Mouse (Mus musculus): ENCODE data around the gene Fbxl12. TPM values are rescaled to one million over a fixed set of nuclear protein-coding genes. Genes with fewer than 3 reads are reported as not detected.
A peak's percentile ranks its signal among the peaks of the same experiment; 100 is the strongest.

Fbxl12 gene
- total and polyA plus RNA-seq, 3 experiments = 7.9 to 25.6 (median 22.0) TPM

DNA sequence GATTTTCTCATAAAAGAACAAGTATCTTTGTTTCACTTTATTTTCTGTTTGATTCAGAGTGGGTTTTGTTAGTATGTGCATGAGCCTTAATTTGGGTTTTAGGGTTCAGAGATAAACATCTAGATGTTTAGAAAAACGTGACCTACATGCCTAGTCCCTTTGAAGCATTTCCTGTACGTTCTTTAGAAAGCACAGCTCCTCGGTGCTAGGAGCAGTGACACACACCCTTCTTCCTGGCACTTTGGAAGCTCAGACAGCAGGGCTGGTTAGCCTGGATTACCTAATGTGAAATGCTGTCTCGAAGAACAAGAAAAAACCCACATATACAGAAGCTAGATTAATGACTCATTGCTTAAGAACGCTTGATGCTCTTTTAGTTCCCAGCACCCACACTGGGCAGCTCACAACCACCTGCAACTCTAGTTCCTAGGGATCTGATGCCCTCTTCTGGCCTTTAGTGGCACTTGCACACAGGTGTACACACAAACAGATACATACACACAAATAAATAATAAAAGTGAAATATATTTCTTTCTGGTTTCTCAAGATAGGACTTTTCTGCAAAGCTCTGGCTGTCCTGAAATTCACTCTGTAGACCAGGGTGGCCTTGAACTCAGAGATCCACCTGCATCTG, 34.6 kb downstream of the Fbxl12 start:
- TF ChIP-seq GATA2 (IDR thresholded peaks at IDR 0.05; ENCODE audit: borderline replicate concordance, low read depth, low read length) (no peak), GATA1 (IDR thresholded peaks at IDR 0.05; ENCODE audit: borderline replicate concordance, low read length) (no peak), POLR2AphosphoS5 (IDR thresholded peaks at IDR 0.05; ENCODE audit: insufficient replicate concordance, low read depth, low read length) (no peak), CTCF (IDR thresholded peaks at IDR 0.05; ENCODE audit: low read depth, low read length) (no peak), TAL1 (conservative IDR thresholded peaks at IDR 0.05; ENCODE audit: low read depth, low read length) (no peak)
- peaks cover 4% of the 10 kb centered on the region for H3K9me3 ChIP-seq (replicated peaks)
- no peaks in the 10 kb centered on the region for H3K27me3 ChIP-seq (ENCODE audit: insufficient read depth, low read length)
- ATAC-seq (ENCODE audit: extremely low read depth, insufficient number of reproducible peaks, low FRiP score, poor library complexity, severe bottlenecking) (no peak), DNase-seq (ENCODE audit: low spot score) (no peak)
- peaks cover 8% of the 10 kb centered on the region for H3K36me3 ChIP-seq (replicated peaks)
- H3K4me3 ChIP-seq (ENCODE audit: low read depth, low read length) = no peak overlapping the region
- H3K4me1 ChIP-seq (ENCODE audit: insufficient read depth, low read depth, low read length) = peaks cover 15% of the 10 kb centered on the region

DNA sequence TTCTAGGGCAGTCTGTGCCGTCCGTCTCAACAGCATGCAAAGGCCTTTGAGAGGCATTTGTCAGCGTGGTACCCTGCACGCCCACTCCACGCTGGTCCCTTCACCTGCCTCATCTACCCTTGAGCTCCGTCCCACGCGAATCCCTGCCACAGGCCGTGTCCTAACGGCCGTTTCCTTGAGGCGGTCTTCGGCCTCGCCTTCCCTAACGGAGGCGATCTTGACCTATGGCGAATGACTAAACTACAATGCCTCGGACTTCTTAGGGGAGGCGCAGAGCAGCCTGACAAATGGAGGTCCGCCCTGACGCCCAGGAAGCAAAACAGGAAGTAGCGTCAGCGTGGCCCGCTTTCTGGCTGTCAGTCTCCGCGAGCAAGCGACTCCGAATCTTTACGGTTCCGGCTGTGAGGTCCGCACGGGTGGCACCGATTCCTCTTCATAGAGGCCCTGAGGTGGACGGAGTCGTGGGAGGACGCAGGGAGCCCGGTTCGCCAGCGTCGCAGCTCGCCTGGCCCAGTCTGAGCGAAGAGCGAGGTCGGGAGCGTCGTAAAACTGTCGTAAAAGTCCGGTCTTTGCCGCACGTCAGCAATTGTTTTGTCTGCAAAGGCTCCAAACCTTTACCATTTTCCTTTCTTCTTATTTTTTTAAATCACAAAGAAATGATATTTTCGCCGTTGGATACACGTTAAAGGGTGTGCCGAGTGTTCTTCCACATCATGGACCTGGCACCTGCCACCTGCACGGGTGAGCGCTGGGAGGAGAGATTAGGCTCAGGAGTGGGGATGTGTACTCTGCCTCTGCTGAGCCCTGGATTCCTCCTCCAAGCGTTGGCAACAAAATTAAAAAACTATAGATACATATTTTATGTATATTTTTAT, 37.2 kb downstream of the Fbxl12 start:
- ATAC-seq (ENCODE audit: extremely low read depth, insufficient number of reproducible peaks, low FRiP score, poor library complexity, severe bottlenecking) = peak; percentile 91
- DNase-seq (ENCODE audit: low spot score) = peak; percentile 74
- H3K4me1 ChIP-seq (ENCODE audit: insufficient read depth, low read depth, low read length) = peaks cover 13% of the 10 kb centered on the region

DNA sequence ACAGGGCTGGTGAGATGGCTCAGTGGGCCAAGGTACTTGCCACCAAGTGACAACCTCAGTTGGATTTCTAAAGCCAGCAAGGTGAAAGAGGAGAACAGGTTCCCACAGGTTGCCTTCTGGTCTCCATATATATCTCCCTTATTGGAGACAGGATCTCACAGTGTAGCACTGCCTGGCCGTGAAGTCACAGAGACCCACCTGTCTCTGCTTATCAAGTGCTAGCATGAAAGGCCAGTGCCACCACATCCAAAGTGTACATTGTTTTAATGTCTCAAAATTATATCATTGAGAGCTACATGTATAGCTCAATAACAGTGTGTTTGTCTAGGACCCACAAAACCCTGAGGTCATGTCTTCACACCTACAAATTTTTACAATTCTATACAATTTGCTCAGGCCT, 38.3 kb downstream of the Fbxl12 start:
- ATAC-seq (ENCODE audit: extremely low read depth, insufficient number of reproducible peaks, low FRiP score, poor library complexity, severe bottlenecking) (no peak), DNase-seq (ENCODE audit: low spot score) (no peak)
- Histone ChIP-seq H3K27me3 (ENCODE audit: insufficient read depth, low read length) (no peaks in the 10 kb centered on the region), H3K4me3 (ENCODE audit: low read depth, low read length) (peak overlapping the region; percentile 94; the same call in 1 of the 2 replicates), H3K4me1 (ENCODE audit: insufficient read depth, low read depth, low read length) (peaks cover 13% of the 10 kb centered on the region), H3K9me3 (replicated peaks) (peaks cover 4% of the 10 kb centered on the region), H3K36me3 (replicated peaks) (peaks cover 12% of the 10 kb centered on the region)
- TF ChIP-seq GATA1 (IDR thresholded peaks at IDR 0.05; ENCODE audit: borderline replicate concordance, low read length) = no peak
- TF ChIP-seq TAL1 (conservative IDR thresholded peaks at IDR 0.05; ENCODE audit: low read depth, low read length) = no peak
- TF ChIP-seq POLR2AphosphoS5 (IDR thresholded peaks at IDR 0.05; ENCODE audit: insufficient replicate concordance, low read depth, low read length) = no peak
- TF ChIP-seq CTCF (IDR thresholded peaks at IDR 0.05; ENCODE audit: low read depth, low read length) = no peak
- TF ChIP-seq GATA2 (IDR thresholded peaks at IDR 0.05; ENCODE audit: borderline replicate concordance, low read depth, low read length) = no peak

More for the DNA sequence above, 37.2 kb downstream of the Fbxl12 start:
- peaks cover 4% of the 10 kb centered on the region for H3K9me3 ChIP-seq (replicated peaks)
- peak overlapping the region; percentile 94 for H3K4me3 ChIP-seq (ENCODE audit: low read depth, low read length)
- H3K36me3 ChIP-seq (replicated peaks) = peaks cover 12% of the 10 kb centered on the region
- TF ChIP-seq GATA1 (IDR thresholded peaks at IDR 0.05; ENCODE audit: borderline replicate concordance, low read length) (no peak), TAL1 (conservative IDR thresholded peaks at IDR 0.05; ENCODE audit: low read depth, low read length) (no peak), CTCF (IDR thresholded peaks at IDR 0.05; ENCODE audit: low read depth, low read length) (no peak), GATA2 (IDR thresholded peaks at IDR 0.05; ENCODE audit: borderline replicate concordance, low read depth, low read length) (no peak), POLR2AphosphoS5 (IDR thresholded peaks at IDR 0.05; ENCODE audit: insufficient replicate concordance, low read depth, low read length) (no peak)
- no peaks in the 10 kb centered on the region for H3K27me3 ChIP-seq (ENCODE audit: insufficient read depth, low read length)

DNA sequence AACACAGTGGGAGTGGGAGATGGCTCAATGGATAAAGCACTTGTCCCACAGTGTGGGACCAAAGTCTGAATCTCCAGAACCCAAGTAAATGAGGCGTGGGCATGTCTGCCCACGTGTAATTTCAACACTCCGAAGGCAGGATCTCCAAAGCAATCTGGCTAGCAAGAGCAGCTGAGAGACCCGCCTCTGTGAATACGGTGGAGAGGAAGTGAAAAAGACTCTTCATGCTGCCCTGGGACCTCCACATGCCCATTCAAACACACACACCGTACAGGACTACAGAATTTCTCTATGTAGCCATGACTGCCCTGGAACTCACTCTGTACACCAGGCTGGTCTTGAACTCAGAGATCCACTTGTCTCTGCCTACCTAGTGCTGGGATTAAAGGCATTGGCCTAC, 43.3 kb downstream of the Fbxl12 start:
- ATAC-seq (ENCODE audit: extremely low read depth, insufficient number of reproducible peaks, low FRiP score, poor library complexity, severe bottlenecking) = no peak
- peaks cover 6% of the 10 kb centered on the region for H3K4me1 ChIP-seq (ENCODE audit: insufficient read depth, low read depth, low read length)
- TF ChIP-seq GATA1 (IDR thresholded peaks at IDR 0.05; ENCODE audit: borderline replicate concordance, low read length) = no peak
- no peak for TF ChIP-seq GATA2 (IDR thresholded peaks at IDR 0.05; ENCODE audit: borderline replicate concordance, low read depth, low read length)
- TF ChIP-seq CTCF (IDR thresholded peaks at IDR 0.05; ENCODE audit: low read depth, low read length) = no peak
- no peak for TF ChIP-seq POLR2AphosphoS5 (IDR thresholded peaks at IDR 0.05; ENCODE audit: insufficient replicate concordance, low read depth, low read length)
- no peak for DNase-seq (ENCODE audit: low spot score)
- peaks cover 15% of the 10 kb centered on the region for H3K36me3 ChIP-seq (replicated peaks)
- H3K9me3 ChIP-seq (replicated peaks) = no peaks in the 10 kb centered on the region
- no peak overlapping the region for H3K4me3 ChIP-seq (ENCODE audit: low read depth, low read length)
- H3K27me3 ChIP-seq (ENCODE audit: insufficient read depth, low read length) = no peaks in the 10 kb centered on the region

DNA sequence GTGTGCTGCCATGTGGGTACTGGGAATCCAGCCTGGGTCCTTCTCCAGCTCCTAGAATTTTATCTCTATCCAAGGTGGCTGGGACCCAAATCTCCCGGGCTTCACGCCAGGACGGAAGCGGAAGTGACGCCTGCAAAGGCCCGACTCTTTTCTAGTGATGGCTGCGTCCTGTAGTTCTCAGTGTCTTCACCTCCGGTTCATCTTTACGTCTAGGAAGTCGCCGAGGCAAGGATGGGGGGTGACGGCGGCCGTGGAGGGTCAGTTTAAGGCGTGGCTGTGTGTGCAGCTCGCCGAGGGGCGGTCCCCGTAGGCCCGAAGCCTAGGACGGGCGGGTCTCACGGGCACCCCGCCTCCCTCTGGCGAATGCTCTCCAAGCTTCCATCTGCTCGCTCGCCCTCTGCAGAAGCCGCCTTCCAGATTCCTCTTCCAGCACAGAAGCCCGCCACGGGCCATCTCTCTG, 63.4 kb downstream of the Fbxl12 start, which contains the start of gene Zfp846:
Zfp846 (plus strand) TSS at position 117 of the 460 bp plus-strand sequence.
- peak; percentile 83 for DNase-seq (ENCODE audit: low spot score)
- H3K4me1 ChIP-seq (ENCODE audit: insufficient read depth, low read depth, low read length) = peaks cover 20% of the 10 kb centered on the region
- peak within 1 kb of the TSS; percentile 78 for H3K4me3 ChIP-seq (ENCODE audit: low read depth, low read length)
- ATAC-seq (ENCODE audit: extremely low read depth, insufficient number of reproducible peaks, low FRiP score, poor library complexity, severe bottlenecking) = peak; percentile 94
- no peaks in the 10 kb centered on the region for H3K27me3 ChIP-seq (ENCODE audit: insufficient read depth, low read length)
- peaks cover 8% of the 10 kb centered on the region for H3K9me3 ChIP-seq (replicated peaks)
- H3K36me3 ChIP-seq (replicated peaks) = peaks cover 24% of the 10 kb centered on the region
- TF ChIP-seq GATA1 (IDR thresholded peaks at IDR 0.05; ENCODE audit: borderline replicate concordance, low read length) = no peak
- no peak for TF ChIP-seq POLR2AphosphoS5 (IDR thresholded peaks at IDR 0.05; ENCODE audit: insufficient replicate concordance, low read depth, low read length)
- no peak for TF ChIP-seq CTCF (IDR thresholded peaks at IDR 0.05; ENCODE audit: low read depth, low read length)
- TF ChIP-seq TAL1 (conservative IDR thresholded peaks at IDR 0.05; ENCODE audit: low read depth, low read length) = no peak
- TF ChIP-seq GATA2 (IDR thresholded peaks at IDR 0.05; ENCODE audit: borderline replicate concordance, low read depth, low read length) = no peak

DNA sequence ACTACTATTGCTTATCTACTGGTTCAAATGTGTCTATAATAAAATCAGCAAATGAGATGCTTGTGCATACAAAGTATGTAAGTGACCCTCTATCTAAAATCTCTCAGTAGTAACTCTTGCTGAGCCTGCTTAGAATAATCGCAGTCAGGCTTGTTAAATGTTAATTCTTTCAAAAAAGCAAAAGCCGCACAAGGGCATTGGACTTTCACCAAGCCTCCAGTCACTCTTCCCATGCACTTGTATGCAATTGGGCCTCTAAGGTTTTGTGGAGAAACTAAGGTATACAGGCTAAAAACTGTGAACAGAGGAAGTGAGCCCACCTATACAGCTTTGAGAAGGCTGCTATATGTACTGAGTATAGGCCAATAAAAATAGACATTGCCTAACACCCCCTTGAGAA, 68.0 kb downstream of the Fbxl12 start:
- no peaks in the 10 kb centered on the region for H3K27me3 ChIP-seq (ENCODE audit: insufficient read depth, low read length)
- no peak overlapping the region for H3K4me3 ChIP-seq (ENCODE audit: low read depth, low read length)
- TF ChIP-seq CTCF (IDR thresholded peaks at IDR 0.05; ENCODE audit: low read depth, low read length) (no peak), GATA1 (IDR thresholded peaks at IDR 0.05; ENCODE audit: borderline replicate concordance, low read length) (no peak), TAL1 (conservative IDR thresholded peaks at IDR 0.05; ENCODE audit: low read depth, low read length) (no peak), POLR2AphosphoS5 (IDR thresholded peaks at IDR 0.05; ENCODE audit: insufficient replicate concordance, low read depth, low read length) (no peak), GATA2 (IDR thresholded peaks at IDR 0.05; ENCODE audit: borderline replicate concordance, low read depth, low read length) (no peak)
- H3K36me3 ChIP-seq (replicated peaks) = no peaks in the 10 kb centered on the region
- ATAC-seq (ENCODE audit: extremely low read depth, insufficient number of reproducible peaks, low FRiP score, poor library complexity, severe bottlenecking) = no peak
- H3K9me3 ChIP-seq (replicated peaks) = no peaks in the 10 kb centered on the region
- no peak for DNase-seq (ENCODE audit: low spot score)
- H3K4me1 ChIP-seq (ENCODE audit: insufficient read depth, low read depth, low read length) = peaks cover 7% of the 10 kb centered on the region
